Mouse (Mus musculus) adrenal gland, adult 2 months (tissue): ENCODE measurements around the gene Rnf114. TPM values are rescaled to one million over a fixed set of nuclear protein-coding genes. Genes with fewer than 3 reads are reported as not detected.

ENCODE experiments used
- DNase-seq: peaks from one replicate; pipeline ENCODE4 v3.0.0; 2021
- polyA plus RNA-seq: library from polyadenylated mRNA; depleted of rRNA; stranded (reverse); fragments of >200 nt; gene quantifications from 2 replicates; pipeline ENCODE4 v1.2.3, GENCODE M21; 2012
- total RNA-seq, 2 experiments: library from RNA; stranded (reverse); gene quantifications; 2 replicates each; pipeline ENCODE4 v1.2.3; 2021

Rnf114 gene
- total and polyA plus RNA-seq, 3 experiments, result 70.8 to 78.4 (median 75.2) TPM

- DNase-seq, result no peak
These were observed 47.4 kb downstream of the Rnf114 start for GRCm38 (mm10) chr2:167539536-167540476.

- DNase-seq, result no peak
These were observed 48.1 kb downstream of the Rnf114 start for GRCm38 (mm10) chr2:167540477-167541110.

GRCm38 (mm10) chr2:167541324-167541723 is 48.9 kb downstream of the Rnf114 start:
- no peak for DNase-seq

GRCm38 (mm10) chr2:167541761-167542160 is 49.3 kb downstream of the Rnf114 start:
- no peak for DNase-seq

- no peak for DNase-seq
These were observed 49.9 kb downstream of the Rnf114 start for GRCm38 (mm10) chr2:167542361-167542760.

- peak; percentile 74 for DNase-seq
These were observed 50.9 kb downstream of the Rnf114 start for GRCm38 (mm10) chr2:167543121-167544003.

GRCm38 (mm10) chr2:167544004-167544356 is 51.5 kb downstream of the Rnf114 start:
- DNase-seq, result no peak

- DNase-seq, result no peak
These were observed 52.0 kb downstream of the Rnf114 start for GRCm38 (mm10) chr2:167544456-167544855.

GRCm38 (mm10) chr2:167546447-167547195 is 54.2 kb downstream of the Rnf114 start:
- DNase-seq, result no peak

- DNase-seq, result no peak
These were observed 55.0 kb downstream of the Rnf114 start for GRCm38 (mm10) chr2:167547444-167547843.

- no peak for DNase-seq
These were observed 56.5 kb downstream of the Rnf114 start for GRCm38 (mm10) chr2:167548961-167549360.

GRCm38 (mm10) chr2:167550341-167550854 is 58.0 kb downstream of the Rnf114 start:
- peak; percentile 52 for DNase-seq

- no peak for DNase-seq
These were observed 59.0 kb downstream of the Rnf114 start for GRCm38 (mm10) chr2:167551342-167551920.

GRCm38 (mm10) chr2:167552292-167552691 is 59.8 kb downstream of the Rnf114 start:
- no peak for DNase-seq

GRCm38 (mm10) chr2:167552927-167553402 is 60.5 kb downstream of the Rnf114 start:
- peak; percentile 90 for DNase-seq

- DNase-seq, result no peak
These were observed 63.3 kb downstream of the Rnf114 start for GRCm38 (mm10) chr2:167555766-167556165.

GRCm38 (mm10) chr2:167559413-167559812 is 67.0 kb downstream of the Rnf114 start:
- no peak for DNase-seq

GRCm38 (mm10) chr2:167562101-167562500 is 69.7 kb downstream of the Rnf114 start:
- DNase-seq, result no peak

GRCm38 (mm10) chr2:167563035-167563434 is 70.6 kb downstream of the Rnf114 start:
- no peak for DNase-seq

GRCm38 (mm10) chr2:167563703-167564102 is 71.3 kb downstream of the Rnf114 start:
- DNase-seq, result no peak
